Mouse (Mus musculus) embryonic facial prominence, embryonic 14.5 days (tissue): Measurements from ENCODE around the gene Mmp17. TPM values are rescaled to one million over a fixed set of nuclear protein-coding genes. Genes with fewer than 3 reads are reported as not detected.

ENCODE experiments used
- ATAC-seq: fragments of 200-750 bp; cut with Nextera tagmentation; 2 replicates; pipeline ENCODE4 v1.8.0; 2017; ENCODE audit warnings: low read depth, moderate number of reproducible peaks, moderate TSS enrichment
- DNase-seq: peaks from one replicate; pipeline ENCODE4 v3.0.0-alpha.2; 2015; ENCODE audit warnings: low spot score
- H3K27ac ChIP-seq: fragments of 300-500 bp; sonication (generic); replicated peaks from 2 replicates; pipeline ENCODE4 v1.5.1; 2014; ENCODE audit warnings: low read depth, mild to moderate bottlenecking, low read length, moderate library complexity
- H3K27me3 ChIP-seq: fragments of 300-500 bp; sonication (generic); replicated peaks from 2 replicates; pipeline ENCODE4 v1.6.1; 2014; ENCODE audit warnings: low read length; ENCODE audit not compliant: control insufficient read depth, insufficient read depth
- H3K36me3 ChIP-seq: fragments of 300-500 bp; sonication (generic); 2 replicates; pipeline ENCODE4 v1.6.1; 2014; ENCODE audit warnings: low read length, mixed read lengths; ENCODE audit not compliant: control insufficient read depth, insufficient read depth
- H3K4me1 ChIP-seq: fragments of 300-500 bp; sonication (generic); 2 replicates; pipeline ENCODE4 v1.6.1; 2014; ENCODE audit warnings: antibody characterized with exemption, low read length; ENCODE audit not compliant: control insufficient read depth, insufficient read depth
- H3K4me2 ChIP-seq: fragments of 300-500 bp; sonication (generic); 2 replicates; pipeline ENCODE4 v1.6.1; 2014; ENCODE audit warnings: low read depth, mild to moderate bottlenecking, low read length, moderate library complexity, mixed read lengths
- H3K4me3 ChIP-seq: fragments of 300-500 bp; sonication (generic); 2 replicates; pipeline ENCODE4 v1.5.1; 2014; ENCODE audit warnings: low read depth, mild to moderate bottlenecking, low read length
- H3K9ac ChIP-seq: fragments of 300-500 bp; sonication (generic); 2 replicates; pipeline ENCODE4 v1.6.1; 2014; ENCODE audit warnings: low read depth, mild to moderate bottlenecking, low read length, moderate library complexity, mixed read lengths
- H3K9me3 ChIP-seq: fragments of 300-500 bp; sonication (generic); 2 replicates; pipeline ENCODE4 v1.6.1; 2016; ENCODE audit warnings: low read length; ENCODE audit not compliant: control insufficient read depth
- WGBS: fragments of 180-500 bp; shearing (Covaris S2); extraction: QIAGEN DNeasy Blood & Tissue Kit; methylation state at CpG from one replicate; pipeline ENCODE4 v1.1.7; 2014; 5-methylcytosine and 5-hydroxymethylcytosine counted together
- polyA plus RNA-seq: library from polyadenylated mRNA; unstranded; fragments of >200 nt; fragmentation: Nextera tagmentation; extraction: Ambion mirVana; gene quantifications from 2 replicates; pipeline ENCODE4 v1.2.1, GENCODE M21; 2014

The Mmp17 gene
- 2.1 and 2.6 TPM in 2 replicates for polyA plus RNA-seq

- Histone ChIP-seq H3K4me1 (peaks cover 7% of the 10 kb centered on the region; the same call in 1 of the 2 replicates), H3K27me3 (peaks cover 37% of the 10 kb centered on the region), H3K36me3 (no peaks in the 10 kb centered on the region), H3K27ac (no peak within 1 kb of the TSS), H3K4me3 (peak within 1 kb of the TSS; percentile 68), H3K9me3 (no peaks in the 10 kb centered on the region), H3K9ac (peak within 1 kb of the TSS; percentile 71), H3K4me2 (peak within 1 kb of the TSS; percentile 100)
- peak; percentile 95 for DNase-seq
- under 1% methylated on average over 39 of the region's 80 CpGs for WGBS
- ATAC-seq = peak; percentile 93
Observed at GRCm38 (mm10) chr5:129583761-129584582, at the start of gene Mmp17. Gene Mmp17 (plus strand): TSS chr5:129584169.

- WGBS = 80% methylated on average over 2 of the region's 2 CpGs
- no peak overlapping the region for H3K4me3 ChIP-seq
- peaks cover 43% of the 10 kb centered on the region for H3K36me3 ChIP-seq
- H3K4me1 ChIP-seq = no peaks in the 10 kb centered on the region
- H3K4me2 ChIP-seq = no peak overlapping the region
- ATAC-seq (no peak), DNase-seq (peak; percentile 11)
- H3K27ac ChIP-seq = no peak overlapping the region
- H3K9me3 ChIP-seq = no peaks in the 10 kb centered on the region
- no peaks in the 10 kb centered on the region for H3K27me3 ChIP-seq
- no peak overlapping the region for H3K9ac ChIP-seq
Observed at GRCm38 (mm10) chr5:129534500-129534899, 49.5 kb upstream of the Mmp17 start.

- WGBS = 91% methylated on average over 2 of the region's 2 CpGs
- H3K4me3 ChIP-seq = no peak overlapping the region
- DNase-seq = no peak
Observed at GRCm38 (mm10) chr5:129535021-129535420, 48.9 kb upstream of the Mmp17 start.

GRCm38 (mm10) chr5:129535431-129535830 is 48.5 kb upstream of the Mmp17 start:
- 92% methylated on average over 3 of the region's 3 CpGs for WGBS
- Histone ChIP-seq H3K9ac (no peak overlapping the region), H3K4me1 (no peaks in the 10 kb centered on the region), H3K27me3 (no peaks in the 10 kb centered on the region), H3K36me3 (peaks cover 46% of the 10 kb centered on the region), H3K4me3 (no peak overlapping the region), H3K9me3 (no peaks in the 10 kb centered on the region), H3K4me2 (no peak overlapping the region), H3K27ac (no peak overlapping the region)
- no peak for DNase-seq
- ATAC-seq = no peak

More at GRCm38 (mm10) chr5:129535021-129535420, 48.9 kb upstream of the Mmp17 start:
- no peak overlapping the region for H3K9ac ChIP-seq
- peaks cover 43% of the 10 kb centered on the region for H3K36me3 ChIP-seq
- no peak for ATAC-seq
- no peak overlapping the region for H3K27ac ChIP-seq
- no peaks in the 10 kb centered on the region for H3K4me1 ChIP-seq
- no peaks in the 10 kb centered on the region for H3K9me3 ChIP-seq
- no peak overlapping the region for H3K4me2 ChIP-seq
- H3K27me3 ChIP-seq = no peaks in the 10 kb centered on the region

GRCm38 (mm10) chr5:129538826-129539225 is 45.1 kb upstream of the Mmp17 start:
- no peak overlapping the region for H3K9ac ChIP-seq
- no peak overlapping the region for H3K27ac ChIP-seq
- no peaks in the 10 kb centered on the region for H3K9me3 ChIP-seq
- H3K4me1 ChIP-seq = no peaks in the 10 kb centered on the region
- H3K36me3 ChIP-seq = peaks cover 66% of the 10 kb centered on the region
- no peaks in the 10 kb centered on the region for H3K27me3 ChIP-seq
- ATAC-seq = no peak
- no peak overlapping the region for H3K4me3 ChIP-seq
- DNase-seq = no peak
- 88% methylated on average over 4 of the region's 4 CpGs for WGBS
- H3K4me2 ChIP-seq = no peak overlapping the region

GRCm38 (mm10) chr5:129542236-129542635 is 41.7 kb upstream of the Mmp17 start:
- no peak overlapping the region for H3K4me3 ChIP-seq
- no peak overlapping the region for H3K9ac ChIP-seq
- H3K36me3 ChIP-seq = peaks cover 89% of the 10 kb centered on the region
- no peaks in the 10 kb centered on the region for H3K4me1 ChIP-seq
- no peak overlapping the region for H3K27ac ChIP-seq
- no peaks in the 10 kb centered on the region for H3K9me3 ChIP-seq
- no peak overlapping the region for H3K4me2 ChIP-seq
- DNase-seq (no peak), ATAC-seq (no peak)
- no peaks in the 10 kb centered on the region for H3K27me3 ChIP-seq
- 94% methylated on average over 3 of the region's 3 CpGs for WGBS

- no peak overlapping the region for H3K27ac ChIP-seq
- DNase-seq = peak; percentile 18
Observed at GRCm38 (mm10) chr5:129545787-129546186, 38.2 kb upstream of the Mmp17 start.

GRCm38 (mm10) chr5:129549716-129550115 is 34.3 kb upstream of the Mmp17 start:
- H3K9ac ChIP-seq = no peak overlapping the region
- 93% methylated on average over 12 of the region's 12 CpGs for WGBS

More at GRCm38 (mm10) chr5:129545787-129546186, 38.2 kb upstream of the Mmp17 start:
- Histone ChIP-seq H3K9me3 (no peaks in the 10 kb centered on the region), H3K27me3 (no peaks in the 10 kb centered on the region), H3K9ac (no peak overlapping the region), H3K36me3 (peaks cover 97% of the 10 kb centered on the region), H3K4me2 (no peak overlapping the region), H3K4me3 (no peak overlapping the region), H3K4me1 (no peaks in the 10 kb centered on the region)
- ATAC-seq = no peak
- WGBS = 76% methylated on average over 9 of the region's 9 CpGs

GRCm38 (mm10) chr5:129550790-129551189 is 33.2 kb upstream of the Mmp17 start:
- no peaks in the 10 kb centered on the region for H3K4me1 ChIP-seq
- ATAC-seq = no peak
- no peaks in the 10 kb centered on the region for H3K9me3 ChIP-seq
- no peak for DNase-seq
- H3K4me3 ChIP-seq = no peak overlapping the region
- WGBS = 97% methylated on average over 6 of the region's 6 CpGs
- peaks cover 97% of the 10 kb centered on the region for H3K36me3 ChIP-seq
- no peak overlapping the region for H3K4me2 ChIP-seq
- no peak overlapping the region for H3K27ac ChIP-seq
- no peak overlapping the region for H3K9ac ChIP-seq
- H3K27me3 ChIP-seq = no peaks in the 10 kb centered on the region

More at GRCm38 (mm10) chr5:129549716-129550115, 34.3 kb upstream of the Mmp17 start:
- Histone ChIP-seq H3K4me1 (no peaks in the 10 kb centered on the region), H3K36me3 (peaks cover 97% of the 10 kb centered on the region), H3K4me2 (no peak overlapping the region), H3K4me3 (no peak overlapping the region), H3K27ac (no peak overlapping the region), H3K9me3 (no peaks in the 10 kb centered on the region), H3K27me3 (no peaks in the 10 kb centered on the region)
- DNase-seq (no peak), ATAC-seq (no peak)
